Mouse (Mus musculus) stomach, postnatal 0 days (tissue): ENCODE results near the gene Trim69.

Experiments
- CTCF ChIP-seq: IDR thresholded peaks from 2 replicates; pipeline ENCODE4 v1.5.1; 2016; ENCODE audit warnings: antibody characterized with exemption, low read depth, mild to moderate bottlenecking, moderate library complexity
- EP300 ChIP-seq: optimal IDR thresholded peaks from 2 replicates; pipeline ENCODE3; 2016; ENCODE audit warnings: antibody characterized with exemption

DNA sequence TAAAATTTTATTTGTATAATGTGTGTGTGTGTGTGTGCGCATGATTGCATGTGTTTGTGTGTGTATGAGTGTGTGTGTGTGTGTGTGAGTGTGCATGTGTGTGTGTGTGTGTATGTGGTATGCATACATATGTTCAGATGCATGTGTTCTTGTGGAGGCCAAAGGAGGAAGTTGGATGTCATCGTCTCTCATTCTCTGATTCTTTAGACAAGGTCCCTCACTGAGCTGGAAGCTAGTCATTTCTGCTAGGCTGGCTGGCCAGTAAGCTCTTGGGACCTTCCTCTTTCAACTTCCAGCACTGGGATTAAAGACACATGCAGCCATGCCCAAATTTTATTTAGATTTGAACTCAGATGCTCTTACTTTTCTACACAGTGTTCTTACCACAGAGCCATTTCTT lies 28.4 kb upstream of the Trim69 start:
- TF ChIP-seq CTCF (no peak), EP300 (no peak)
